In genomic region chr14:122942757-122943474, GRCm38 (mm10) we compare ENCODE assay signal across 14 mouse cellular contexts. TPM values are rescaled to one million over a fixed set of nuclear protein-coding genes. Genes with fewer than 3 reads are reported as not detected.
DNase-seq lines count a peak whose midpoint lies in the region; ATAC-seq lines count a peak whose summit lies in the region.
"Had no signal": no experiment of that assay in that cellular context is flagged by ENCODE, and none has a peak within 500 bp of the region (broad histone marks: within the 10 kb centered on the region; RNA-seq: fewer than 3 reads in every experiment).

No protein-coding gene starts in this region.

- no peak overlapping the region for H3K27ac ChIP-seq in kidney, embryonic 16.5 days (ENCODE audit: low read length)
- H3K27ac ChIP-seq in forebrain, embryonic 11.5 days (ENCODE audit: low read depth, low read length): peak overlapping the region; percentile 37; the same call in 1 of the 2 replicates
- H3K27ac ChIP-seq in limb, embryonic 12.5 days: no peak overlapping the region
- H3K27ac ChIP-seq: limb, embryonic 13.5 days; lung, embryonic 15.5 days had no signal

- H3K4me2 ChIP-seq in kidney, embryonic 16.5 days (replicated peaks; ENCODE audit: low read depth, low read length): no peak overlapping the region
- 0 out of 2 replicates have a peak overlapping the region, but pooled peaks have one; percentile 2 for H3K4me2 ChIP-seq in forebrain, embryonic 11.5 days (ENCODE audit: low read depth, low read length, severe bottlenecking)
- H3K4me2 ChIP-seq in limb, embryonic 12.5 days: no peak overlapping the region
- H3K4me2 ChIP-seq: limb, embryonic 13.5 days; lung, embryonic 15.5 days had no signal

- H3K9ac ChIP-seq in kidney, embryonic 16.5 days (replicated peaks; ENCODE audit: low read length): no peak overlapping the region
- no peak overlapping the region for H3K9ac ChIP-seq in forebrain, embryonic 11.5 days (ENCODE audit: low read length)
- no peak overlapping the region for H3K9ac ChIP-seq in limb, embryonic 12.5 days (replicated peaks)
- H3K9ac ChIP-seq: limb, embryonic 13.5 days; lung, embryonic 15.5 days had no signal

- 24% methylated on average over 4 of the region's 4 CpGs for WGBS in kidney, embryonic 16.5 days
- 26% methylated on average over 4 of the region's 4 CpGs for WGBS in forebrain, embryonic 11.5 days
- 17% methylated on average over 4 of the region's 4 CpGs for WGBS in limb, embryonic 12.5 days

- H3K36me3 ChIP-seq in kidney, embryonic 16.5 days (ENCODE audit: insufficient read depth, low read length): peaks cover 34% of the 10 kb centered on the region
- no peaks in the 10 kb centered on the region; the same call in 1 of the 2 replicates for H3K36me3 ChIP-seq in forebrain, embryonic 11.5 days (ENCODE audit: control insufficient read depth, insufficient read depth, low read length)
- peaks cover 52% of the 10 kb centered on the region for H3K36me3 ChIP-seq in limb, embryonic 12.5 days
- H3K36me3 ChIP-seq: lung, embryonic 15.5 days had no signal

- no peaks in the 10 kb centered on the region for H3K9me3 ChIP-seq in kidney, embryonic 16.5 days (ENCODE audit: low read length)
- H3K9me3 ChIP-seq in forebrain, embryonic 11.5 days (ENCODE audit: control insufficient read depth, low read length): no peaks in the 10 kb centered on the region
- no peaks in the 10 kb centered on the region for H3K9me3 ChIP-seq in limb, embryonic 12.5 days
- H3K9me3 ChIP-seq: limb, embryonic 13.5 days; lung, embryonic 15.5 days had no signal

- H3K4me1 ChIP-seq in kidney, embryonic 16.5 days (ENCODE audit: insufficient read depth, low read length): 0 out of 2 replicates have a peak, but pooled peaks cover 9% of the 10 kb centered on the region
- peaks cover 5% of the 10 kb centered on the region for H3K4me1 ChIP-seq in forebrain, embryonic 11.5 days (replicated peaks; ENCODE audit: control insufficient read depth, insufficient read depth, low read length)
- peaks cover 8% of the 10 kb centered on the region for H3K4me1 ChIP-seq in limb, embryonic 12.5 days (replicated peaks)
- H3K4me1 ChIP-seq: lung, embryonic 15.5 days had no signal

- DNase-seq in kidney, postnatal 25 days: no peak
- DNase-seq in forebrain, embryonic 11.5 days (ENCODE audit: low spot score): peak; percentile 77
- DNase-seq in forelimb bud, embryonic 11.5 days (ENCODE audit: low read depth, low spot score): peak; percentile 64
- DNase-seq in gastrocnemius, postnatal 10 days: no peak
- DNase-seq in Muller cell, postnatal 12 days (ENCODE audit: inconsistent ontology term): no peak
- DNase-seq in testis, postnatal 14 days (ENCODE audit: low spot score): no peak
- DNase-seq: adrenal gland, postnatal 25 days; cerebellum, adult 2 months; gastrocnemius, postnatal 14 days had no signal

- peaks cover 5% of the 10 kb centered on the region; the same call in 1 of the 2 replicates for H3K27me3 ChIP-seq in kidney, embryonic 16.5 days (ENCODE audit: insufficient read depth, low read length)
- no peaks in the 10 kb centered on the region for H3K27me3 ChIP-seq in forebrain, embryonic 11.5 days (ENCODE audit: control insufficient read depth, insufficient read depth, low read length)
- H3K27me3 ChIP-seq in limb, embryonic 12.5 days: no peaks in the 10 kb centered on the region
- H3K27me3 ChIP-seq: CH12.LX; limb, embryonic 13.5 days; lung, embryonic 15.5 days had no signal

- H3K4me3 ChIP-seq in kidney, embryonic 16.5 days (ENCODE audit: low read length): no peak overlapping the region
- H3K4me3 ChIP-seq in forebrain, embryonic 11.5 days (ENCODE audit: low read depth, low read length): no peak overlapping the region
- H3K4me3 ChIP-seq in limb, embryonic 12.5 days (replicated peaks): no peak overlapping the region
- H3K4me3 ChIP-seq: limb, embryonic 13.5 days; lung, embryonic 15.5 days had no signal

- ATAC-seq in kidney, embryonic 16.5 days (ENCODE audit: low FRiP score, low TSS enrichment): peak; percentile 92
- peak; percentile 97 for ATAC-seq in forebrain, embryonic 11.5 days (replicated peaks; ENCODE audit: low FRiP score)
- ATAC-seq in limb, embryonic 12.5 days (ENCODE audit: insufficient number of reproducible peaks, insufficient read depth, low FRiP score, low TSS enrichment, low read depth): peak; percentile 70; the same call in 1 of the 2 replicates

RNA-seq across cellular contexts. Expression of gene Ggact, which starts 29.4 kb away (rescaled TPM):
- polyA plus RNA-seq in kidney, embryonic 16.5 days (2015; fragmentation: Nextera tagmentation; extraction: Ambion mirVana): 19.2 and 20.5 TPM in 2 replicates
- 5.9 and 6.5 TPM in 2 replicates for polyA plus RNA-seq in forebrain, embryonic 11.5 days (2014; fragmentation: Nextera tagmentation; extraction: Ambion mirVana)
- 8.7 and 9.8 TPM in 2 replicates for polyA plus RNA-seq in limb, embryonic 12.5 days (2016; fragmentation: Nextera tagmentation; extraction: Ambion mirVana)
- 10 to 100 TPM in 1 of 2 experiments, 1 to 10 TPM in 1; 9.3 to 10.5 TPM for total RNA-seq in gastrocnemius, postnatal 10 days (2021)

RNA-seq across cellular contexts. Expression of gene Tmtc4, which starts 40.9 kb away (rescaled TPM):
- polyA plus RNA-seq in kidney, embryonic 16.5 days (2015; fragmentation: Nextera tagmentation; extraction: Ambion mirVana): 36.6 and 37.4 TPM in 2 replicates
- 31.8 and 37.2 TPM in 2 replicates for polyA plus RNA-seq in forebrain, embryonic 11.5 days (2014; fragmentation: Nextera tagmentation; extraction: Ambion mirVana)
- 30.4 and 31.4 TPM in 2 replicates for polyA plus RNA-seq in limb, embryonic 12.5 days (2016; fragmentation: Nextera tagmentation; extraction: Ambion mirVana)
- total RNA-seq in gastrocnemius, postnatal 10 days (2021): 10 to 100 TPM; 12.3 to 15.6 TPM

Comparison
In these comparisons a context has a peak if more than half of its experiments do, and no peak if none do; other contexts are left out.
1. DNase-seq: peak in forebrain, embryonic 11.5 days (single experiment) and forelimb bud, embryonic 11.5 days (single experiment); none in kidney, postnatal 25 days (0 of 2), gastrocnemius, postnatal 10 days (single experiment), Muller cell, postnatal 12 days (single experiment) and testis, postnatal 14 days (single experiment).
2. Peak in every context shown above with its lines, with median percentiles within 50 percentile points of each other: ATAC-seq.